Mouse (Mus musculus) spleen, postnatal 4 days (tissue): ENCODE measurements around the gene Plekho1.
A peak's percentile ranks its signal among the peaks of the same experiment; 100 is the strongest.

Experiments
- DNase-seq, 2 experiments: peaks; one replicate each; pipeline ENCODE4 v3.0.0; 2022; ENCODE audit warnings: low spot score in 2 of 2

Plekho1 gene

GRCm38 (mm10) chr3:96008463-96008862 lies 12.7 kb upstream of the Plekho1 start:
- DNase-seq: no peak

GRCm38 (mm10) chr3:96001560-96001959 lies 5.8 kb upstream of the Plekho1 start:
- DNase-seq: no peak

GRCm38 (mm10) chr3:96000921-96001501 lies 5.2 kb upstream of the Plekho1 start:
- no peak for DNase-seq

GRCm38 (mm10) chr3:96000080-96000632 lies 4.4 kb upstream of the Plekho1 start:
- DNase-seq: no peak

- DNase-seq: peak in 1 of 2 experiments; percentile 65
These were observed 3.7 kb upstream of the Plekho1 start for GRCm38 (mm10) chr3:95999308-96000079.

- DNase-seq: peak; percentile 67 to 70
These were observed 1.5 kb upstream of the Plekho1 start for GRCm38 (mm10) chr3:95997203-95997721.

- DNase-seq: no peak
These were observed 761 bp upstream of the Plekho1 start for GRCm38 (mm10) chr3:95996451-95997073.

- peak in 1 of 2 experiments; percentile 34 for DNase-seq
These were observed 613 bp downstream of the Plekho1 start for GRCm38 (mm10) chr3:95994975-95995801.

- DNase-seq: peak; percentile 36 to 68
These were observed 1.4 kb downstream of the Plekho1 start for GRCm38 (mm10) chr3:95994381-95994846.

- DNase-seq: peak in 1 of 2 experiments; percentile 60
These were observed 1.9 kb downstream of the Plekho1 start for GRCm38 (mm10) chr3:95993881-95994280.

- no peak for DNase-seq
These were observed 2.7 kb downstream of the Plekho1 start for GRCm38 (mm10) chr3:95992990-95993603.

- peak in 1 of 2 experiments; percentile 63 for DNase-seq
These were observed 5.3 kb downstream of the Plekho1 start for GRCm38 (mm10) chr3:95990413-95990941.

- peak in 1 of 2 experiments; percentile 60 for DNase-seq
These were observed 6.8 kb downstream of the Plekho1 start for GRCm38 (mm10) chr3:95988969-95989368.

GRCm38 (mm10) chr3:95988138-95988537 lies 7.7 kb downstream of the Plekho1 start:
- peak in 1 of 2 experiments; percentile 61 for DNase-seq

GRCm38 (mm10) chr3:95987386-95988110 lies 8.3 kb downstream of the Plekho1 start:
- DNase-seq: peak; percentile 60 to 76

GRCm38 (mm10) chr3:95986984-95987383 lies 8.8 kb downstream of the Plekho1 start:
- no peak for DNase-seq

- peak in 1 of 2 experiments; percentile 42 for DNase-seq
These were observed 9.7 kb downstream of the Plekho1 start for GRCm38 (mm10) chr3:95986001-95986622.

GRCm38 (mm10) chr3:95985209-95986000 lies 10.4 kb downstream of the Plekho1 start:
- no peak for DNase-seq
